Mouse (Mus musculus): ENCODE results near the gene Kcna3. TPM values are rescaled to one million over a fixed set of nuclear protein-coding genes. Genes with fewer than 3 reads are reported as not detected.
A peak's percentile ranks its signal among the peaks of the same experiment; 100 is the strongest.

Gene Kcna3
- total and polyA plus RNA-seq, 3 experiments, result 0.23 to 1.1 (median 0.84) TPM

DNA sequence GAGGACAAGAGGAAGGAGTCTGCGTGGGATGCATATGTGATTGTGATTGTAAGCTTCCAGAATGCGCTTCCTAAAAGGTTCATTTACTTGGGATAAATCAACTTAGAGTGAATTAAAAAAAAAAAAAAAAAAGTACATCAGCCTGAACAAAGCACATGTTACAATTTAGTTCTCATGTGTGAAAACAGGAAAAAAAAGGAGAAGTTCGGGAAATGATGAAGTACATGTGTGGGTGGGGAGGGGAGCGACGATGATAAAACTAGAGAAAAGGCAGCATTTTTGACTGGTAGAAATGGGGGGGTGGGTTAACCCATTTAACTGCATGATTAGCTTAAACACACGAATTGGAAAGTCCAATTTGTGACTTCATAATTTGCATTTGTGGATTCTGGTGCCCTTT is 31.3 kb downstream of the Kcna3 start:
- Histone ChIP-seq H3K27me3 (ENCODE audit: control insufficient read depth, insufficient read depth, low read length) (no peaks in the 10 kb centered on the region), H3K36me3 (ENCODE audit: control insufficient read depth, insufficient read depth, low read length) (no peaks in the 10 kb centered on the region), H3K9ac (ENCODE audit: low read depth, low read length) (no peak overlapping the region), H3K27ac (no peak overlapping the region), H3K4me1 (ENCODE audit: control insufficient read depth, insufficient read depth, low read length) (no peaks in the 10 kb centered on the region), H3K4me3 (no peak overlapping the region), H3K79me2 (replicated peaks; ENCODE audit: control insufficient read depth, insufficient read depth, low read length) (no peaks in the 10 kb centered on the region)
- WGBS, result 43% methylated on average over 6 of the region's 6 CpGs
- DNase-seq, result no peak
- no peak for TF ChIP-seq POLR2A (IDR thresholded peaks at IDR 0.05; ENCODE audit: insufficient read depth, low read depth, low read length)
- TF ChIP-seq EP300 (IDR thresholded peaks at IDR 0.05; ENCODE audit: insufficient read depth, low read depth, low read length), result no peak
- no peak for TF ChIP-seq CTCF (IDR thresholded peaks at IDR 0.05)
- intact Hi-C loops (cut with DNase I), result no loop called here

DNA sequence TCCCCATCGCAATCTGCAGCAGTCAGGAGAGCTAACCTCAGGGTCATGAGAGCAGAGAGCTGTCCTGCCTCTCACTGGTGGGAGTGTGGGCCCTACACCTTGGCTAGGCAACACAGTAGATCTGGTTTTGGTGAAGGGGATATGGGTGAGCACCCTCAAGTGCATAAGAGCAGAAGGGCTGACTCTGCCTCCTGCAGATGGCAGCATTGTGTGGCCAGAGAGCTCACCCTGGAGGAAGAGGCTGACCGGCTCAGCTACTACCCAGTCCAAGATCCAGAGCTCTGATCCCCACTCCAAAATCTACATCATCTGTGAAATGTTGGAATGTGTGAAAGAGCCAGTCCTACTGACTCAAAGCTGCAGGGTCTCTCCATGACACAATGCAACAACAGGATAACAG is 37.9 kb downstream of the Kcna3 start:
- intact Hi-C loops (cut with DNase I), result no loop called here
- H3K4me1 ChIP-seq (ENCODE audit: control insufficient read depth, insufficient read depth, low read length), result no peaks in the 10 kb centered on the region
- H3K4me3 ChIP-seq, result no peak overlapping the region
- no peaks in the 10 kb centered on the region for H3K79me2 ChIP-seq (replicated peaks; ENCODE audit: control insufficient read depth, insufficient read depth, low read length)
- H3K27ac ChIP-seq, result no peak overlapping the region
- 58% methylated on average over 2 of the region's 2 CpGs for WGBS
- TF ChIP-seq EP300 (IDR thresholded peaks at IDR 0.05; ENCODE audit: insufficient read depth, low read depth, low read length) (no peak), CTCF (IDR thresholded peaks at IDR 0.05) (no peak), POLR2A (IDR thresholded peaks at IDR 0.05; ENCODE audit: insufficient read depth, low read depth, low read length) (no peak)
- H3K9ac ChIP-seq (ENCODE audit: low read depth, low read length), result no peak overlapping the region
- H3K36me3 ChIP-seq (ENCODE audit: control insufficient read depth, insufficient read depth, low read length), result no peaks in the 10 kb centered on the region
- 0 out of 2 replicates have a peak, but pooled peaks cover 1% of the 10 kb centered on the region for H3K27me3 ChIP-seq (ENCODE audit: control insufficient read depth, insufficient read depth, low read length)
- DNase-seq, result no peak

DNA sequence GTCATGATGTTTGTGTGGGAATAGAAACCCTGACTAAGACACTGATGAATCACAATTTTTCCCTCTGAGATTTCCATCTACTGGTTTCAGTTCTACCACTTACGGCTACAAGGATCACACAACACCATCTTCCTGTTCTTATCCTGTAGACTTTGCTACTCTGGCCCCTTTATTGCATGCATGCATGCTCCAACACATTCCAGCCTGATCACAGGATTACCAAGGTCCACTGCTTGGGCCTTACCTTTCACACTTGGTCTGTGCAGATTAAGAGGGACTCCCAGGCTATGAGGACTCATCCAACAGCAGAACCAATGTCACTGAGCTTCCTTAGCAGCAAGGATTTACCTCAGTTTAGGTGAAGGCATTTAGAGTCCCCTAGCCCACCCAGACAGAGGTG is 39.7 kb downstream of the Kcna3 start:
- H3K27me3 ChIP-seq (ENCODE audit: control insufficient read depth, insufficient read depth, low read length), result 0 out of 2 replicates have a peak, but pooled peaks cover 1% of the 10 kb centered on the region
- WGBS, result 81% methylated on average over 1 of the region's 1 CpGs
- H3K9ac ChIP-seq (ENCODE audit: low read depth, low read length), result no peak overlapping the region
- H3K79me2 ChIP-seq (replicated peaks; ENCODE audit: control insufficient read depth, insufficient read depth, low read length), result no peaks in the 10 kb centered on the region
- H3K27ac ChIP-seq, result no peak overlapping the region
- TF ChIP-seq CTCF (IDR thresholded peaks at IDR 0.05) (no peak), EP300 (IDR thresholded peaks at IDR 0.05; ENCODE audit: insufficient read depth, low read depth, low read length) (no peak), POLR2A (IDR thresholded peaks at IDR 0.05; ENCODE audit: insufficient read depth, low read depth, low read length) (no peak)
- H3K4me3 ChIP-seq, result no peak overlapping the region
- no peak for DNase-seq
- intact Hi-C loops (cut with DNase I), result no loop called here
- no peaks in the 10 kb centered on the region for H3K36me3 ChIP-seq (ENCODE audit: control insufficient read depth, insufficient read depth, low read length)
- H3K4me1 ChIP-seq (ENCODE audit: control insufficient read depth, insufficient read depth, low read length), result no peaks in the 10 kb centered on the region

DNA sequence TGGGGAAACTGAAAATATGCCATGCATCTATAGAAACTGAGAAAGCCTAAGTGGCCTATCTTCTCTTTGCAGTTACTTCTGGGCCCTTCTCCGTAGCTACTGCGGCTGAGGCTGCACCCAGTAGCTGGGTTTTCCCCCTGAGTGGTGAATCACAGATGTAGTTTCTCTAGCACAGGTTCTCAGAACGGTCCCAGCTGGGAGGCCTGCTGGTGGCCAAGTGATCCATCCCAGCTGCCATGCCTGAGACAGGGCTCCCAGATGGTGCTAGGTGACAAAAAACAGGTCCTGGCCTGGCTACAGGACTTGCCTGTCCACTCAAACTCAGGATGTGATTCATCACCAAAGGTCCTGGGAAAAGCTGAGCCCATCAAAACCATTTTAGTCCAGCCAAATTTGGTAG is 40.7 kb downstream of the Kcna3 start:
- DNase-seq, result peak in 1 of 2 experiments; percentile 24
- no peak overlapping the region for H3K27ac ChIP-seq
- 0 out of 2 replicates have a peak, but pooled peaks cover 1% of the 10 kb centered on the region for H3K27me3 ChIP-seq (ENCODE audit: control insufficient read depth, insufficient read depth, low read length)
- no peaks in the 10 kb centered on the region for H3K4me1 ChIP-seq (ENCODE audit: control insufficient read depth, insufficient read depth, low read length)
- no peaks in the 10 kb centered on the region for H3K79me2 ChIP-seq (replicated peaks; ENCODE audit: control insufficient read depth, insufficient read depth, low read length)
- no peak for TF ChIP-seq POLR2A (IDR thresholded peaks at IDR 0.05; ENCODE audit: insufficient read depth, low read depth, low read length)
- TF ChIP-seq EP300 (IDR thresholded peaks at IDR 0.05; ENCODE audit: insufficient read depth, low read depth, low read length), result no peak
- TF ChIP-seq CTCF (IDR thresholded peaks at IDR 0.05), result no peak
- H3K4me3 ChIP-seq, result no peak overlapping the region
- H3K9ac ChIP-seq (ENCODE audit: low read depth, low read length), result no peak overlapping the region
- H3K36me3 ChIP-seq (ENCODE audit: control insufficient read depth, insufficient read depth, low read length), result no peaks in the 10 kb centered on the region
- intact Hi-C loops (cut with DNase I), result no loop called here
- WGBS, result 45% methylated on average over 3 of the region's 3 CpGs

DNA sequence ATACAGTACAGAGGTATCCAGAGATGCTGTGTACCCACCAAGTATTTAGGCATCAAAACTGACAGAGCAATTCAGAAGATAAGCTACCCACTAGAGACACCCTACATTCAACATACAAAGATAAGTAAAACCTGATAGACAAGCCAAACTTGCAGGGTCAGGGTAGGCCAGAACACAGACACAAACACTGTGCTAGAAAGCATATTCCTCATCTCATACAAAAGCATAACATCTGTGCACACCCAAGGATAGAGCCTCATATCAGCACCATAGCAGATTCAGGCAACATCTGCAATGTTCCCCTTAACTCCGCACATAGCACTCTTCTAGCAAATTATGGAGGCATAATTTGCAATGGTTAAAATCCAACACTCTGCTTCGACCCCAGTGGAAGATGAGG is 41.1 kb downstream of the Kcna3 start:
- Histone ChIP-seq H3K27ac (no peak overlapping the region), H3K4me3 (no peak overlapping the region), H3K27me3 (ENCODE audit: control insufficient read depth, insufficient read depth, low read length) (0 out of 2 replicates have a peak, but pooled peaks cover 1% of the 10 kb centered on the region), H3K9ac (ENCODE audit: low read depth, low read length) (no peak overlapping the region), H3K4me1 (ENCODE audit: control insufficient read depth, insufficient read depth, low read length) (no peaks in the 10 kb centered on the region), H3K36me3 (ENCODE audit: control insufficient read depth, insufficient read depth, low read length) (no peaks in the 10 kb centered on the region), H3K79me2 (replicated peaks; ENCODE audit: control insufficient read depth, insufficient read depth, low read length) (no peaks in the 10 kb centered on the region)
- no peak for TF ChIP-seq CTCF (IDR thresholded peaks at IDR 0.05)
- TF ChIP-seq EP300 (IDR thresholded peaks at IDR 0.05; ENCODE audit: insufficient read depth, low read depth, low read length), result no peak
- no peak for TF ChIP-seq POLR2A (IDR thresholded peaks at IDR 0.05; ENCODE audit: insufficient read depth, low read depth, low read length)
- whole genome bisulfite sequencing, result 88% methylated on average over 2 of the region's 2 CpGs
- DNase-seq, result no peak
- intact Hi-C loops (cut with DNase I), result no loop called here

DNA sequence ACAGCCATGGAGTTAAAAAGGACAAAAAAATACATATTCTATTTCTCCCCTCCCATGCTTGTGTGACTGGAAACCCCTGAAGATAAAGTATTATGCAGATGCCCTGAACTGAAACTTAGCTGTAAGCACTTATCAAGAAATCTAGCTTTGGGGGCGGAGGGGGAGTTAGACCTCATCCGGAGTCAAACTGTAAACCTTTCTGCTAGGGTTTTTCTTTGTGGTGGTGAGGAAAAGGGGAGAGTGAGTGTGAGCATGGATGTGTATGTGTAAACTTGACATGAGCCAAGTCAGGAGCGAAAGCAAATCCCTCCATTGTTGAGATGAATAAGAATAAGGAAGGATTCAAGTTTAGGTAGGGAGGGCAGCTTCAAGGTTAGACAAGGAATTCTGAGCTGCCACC is 44.8 kb downstream of the Kcna3 start:
- 80% methylated on average over 3 of the region's 3 CpGs for WGBS
- intact Hi-C loops (cut with DNase I), result loop anchor here (1.0 to 2.0 kb wide), 2 partner anchors 140 to 178 kb away; no protein-coding TSS in a partner anchor
- H3K4me1 ChIP-seq (ENCODE audit: control insufficient read depth, insufficient read depth, low read length), result no peaks in the 10 kb centered on the region

More for the DNA sequence above, 44.8 kb downstream of the Kcna3 start:
- Histone ChIP-seq H3K36me3 (ENCODE audit: control insufficient read depth, insufficient read depth, low read length) (no peaks in the 10 kb centered on the region), H3K79me2 (replicated peaks; ENCODE audit: control insufficient read depth, insufficient read depth, low read length) (no peaks in the 10 kb centered on the region), H3K4me3 (no peak overlapping the region), H3K27ac (no peak overlapping the region), H3K27me3 (ENCODE audit: control insufficient read depth, insufficient read depth, low read length) (no peaks in the 10 kb centered on the region), H3K9ac (ENCODE audit: low read depth, low read length) (no peak overlapping the region)
- no peak for DNase-seq
- TF ChIP-seq EP300 (IDR thresholded peaks at IDR 0.05; ENCODE audit: insufficient read depth, low read depth, low read length), result no peak
- no peak for TF ChIP-seq CTCF (IDR thresholded peaks at IDR 0.05)
- TF ChIP-seq POLR2A (IDR thresholded peaks at IDR 0.05; ENCODE audit: insufficient read depth, low read depth, low read length), result no peak

All from heart, adult 2 months (tissue).